Mouse (Mus musculus): Measurements from ENCODE around the gene Tmem203.
A peak's percentile ranks its signal among the peaks of the same experiment; 100 is the strongest.

Gene Tmem203

GRCm38 (mm10) chr2:25290816-25291130, 35.5 kb downstream of the Tmem203 start:
- no peak for DNase-seq (ENCODE audit: low read depth, low spot score)

- no peak for DNase-seq (ENCODE audit: low read depth, low spot score)
Measured at GRCm38 (mm10) chr2:25291184-25292053, 36.2 kb downstream of the Tmem203 start.

GRCm38 (mm10) chr2:25292054-25292544, 36.9 kb downstream of the Tmem203 start:
- DNase-seq (ENCODE audit: low read depth, low spot score), result peak; percentile 30

- DNase-seq (ENCODE audit: low read depth, low spot score), result peak; percentile 81
Measured at GRCm38 (mm10) chr2:25292856-25293255, 37.6 kb downstream of the Tmem203 start.

- no peak for DNase-seq (ENCODE audit: low read depth, low spot score)
Measured at GRCm38 (mm10) chr2:25293706-25294105, 38.5 kb downstream of the Tmem203 start.

GRCm38 (mm10) chr2:25297093-25297492, 41.9 kb downstream of the Tmem203 start:
- no peak for DNase-seq (ENCODE audit: low read depth, low spot score)

GRCm38 (mm10) chr2:25298046-25298445, 42.8 kb downstream of the Tmem203 start:
- DNase-seq (ENCODE audit: low read depth, low spot score), result no peak

- no peak for DNase-seq (ENCODE audit: low read depth, low spot score)
Measured at GRCm38 (mm10) chr2:25303452-25303851, 48.2 kb downstream of the Tmem203 start.

GRCm38 (mm10) chr2:25303931-25304656, 48.9 kb downstream of the Tmem203 start:
- no peak for DNase-seq (ENCODE audit: low read depth, low spot score)

GRCm38 (mm10) chr2:25304657-25305541, 49.7 kb downstream of the Tmem203 start:
- no peak for DNase-seq (ENCODE audit: low read depth, low spot score)

Data from 3T3-L1 (cell line).